Mouse (Mus musculus) layer of hippocampus, adult 6 months (tissue): ENCODE results near the gene Gm2431. TPM values are rescaled to one million over a fixed set of nuclear protein-coding genes. Genes with fewer than 3 reads are reported as not detected.

Experiments used
- long read RNA-seq, 2 experiments: library from polyadenylated mRNA; unstranded; transcript quantifications; one replicate each; pipeline ENCODE4 v2.0.0; 2019 to 2020
- polyA plus RNA-seq: library from polyadenylated mRNA; unstranded; fragments of <200 nt; fragmentation: Nextera tagmentation; gene quantifications from 2 replicates; pipeline ENCODE4 v1.2.3, GENCODE M21; 2021

The Gm2431 gene
- polyA plus RNA-seq: not detected in 2 replicates
- long read RNA-seq, experiment 1: 0 reads
- long read RNA-seq, experiment 2: 0 reads

DNA sequence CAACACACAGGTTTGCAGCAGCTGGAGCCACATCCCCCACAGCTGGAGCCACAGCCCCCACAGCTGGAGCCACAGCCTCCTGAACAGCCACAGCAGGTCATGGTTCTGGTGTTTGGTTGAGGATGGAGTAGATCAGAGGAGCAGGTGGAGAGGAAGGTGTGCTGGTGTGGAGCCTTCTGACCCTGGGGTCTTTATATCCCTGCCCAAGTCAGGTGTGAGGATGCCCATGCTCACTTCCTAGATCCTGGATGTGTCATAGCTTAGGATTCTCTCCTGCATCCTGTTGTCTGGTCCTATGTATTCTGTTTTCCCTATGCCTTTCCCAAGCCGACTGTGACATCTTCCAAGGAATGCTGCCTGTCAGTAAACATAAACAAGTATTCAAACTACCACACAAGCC, at the start of gene Gm2431:
Gene Gm2431, minus strand, starts transcription at position 101 of the 400 bp plus-strand sequence.

GRCm38 (mm10) chr7:142303249-142303648, 45.1 kb upstream of the Gm2431 start, which contains the start of gene Krtap5-4:
Gene Krtap5-4 (plus strand): TSS chr7:142303549.

GRCm38 (mm10) chr7:142297018-142297417, 38.9 kb upstream of the Gm2431 start, which contains the start of gene Krtap5-1:
Gene Krtap5-1 (minus strand): TSS chr7:142297118.

DNA sequence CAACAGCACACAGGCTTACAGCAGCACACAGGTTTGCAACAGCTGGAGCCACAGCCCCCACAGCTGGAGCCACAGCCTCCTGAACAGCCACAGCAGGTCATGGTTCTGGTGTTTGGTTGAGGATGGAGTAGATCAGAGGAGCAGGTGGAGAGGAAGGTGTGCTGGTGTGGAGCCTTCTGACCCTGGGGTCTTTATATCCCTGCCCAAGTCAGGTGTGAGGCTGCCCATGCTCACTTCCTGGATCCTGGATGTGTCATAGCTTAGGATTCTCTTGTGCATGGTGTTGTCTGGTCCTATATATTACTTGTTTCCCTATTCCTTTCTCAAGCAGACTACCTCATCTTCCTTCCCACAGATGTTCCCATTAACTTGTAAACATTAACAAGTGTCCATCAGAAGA, 16.1 kb upstream of the Gm2431 start, which contains the start of gene Gm4559:
Gene Gm4559, minus strand, starts transcription at position 101 of the 400 bp plus-strand sequence.

GRCm38 (mm10) chr7:142240978-142241377, 17.2 kb downstream of the Gm2431 start, which contains the start of gene Gm40460:
Gene Gm40460 (minus strand): TSS chr7:142241078.

GRCm38 (mm10) chr7:142229871-142230270, 28.3 kb downstream of the Gm2431 start, which contains the start of gene Krtap5-5:
Gene Krtap5-5 (minus strand): TSS chr7:142229971.

GRCm38 (mm10) chr7:142211559-142211958, 46.6 kb downstream of the Gm2431 start, which contains the start of gene Gm7579:
Gene Gm7579 (plus strand): TSS chr7:142211859.

Other genes starting within 250 kb of the Gm2431 start
- 42.0 and 42.7 TPM in 2 replicates for gene Mob2, start 197.3 kb downstream of the Gm2431 start, polyA plus RNA-seq
- 22.7 and 63.1 TPM in 2 replicates for gene Dusp8, start 162.5 kb downstream of the Gm2431 start, polyA plus RNA-seq
- not detected in 2 replicates for gene Gm45618, start 137.6 kb downstream of the Gm2431 start, polyA plus RNA-seq
- not detected in 2 replicates for gene Gm39115, start 122.3 kb downstream of the Gm2431 start, polyA plus RNA-seq
- gene Gm45337, start 113.7 kb downstream of the Gm2431 start, polyA plus RNA-seq: not detected in 2 replicates
- not detected in 2 replicates for gene Gm29735, start 101.2 kb downstream of the Gm2431 start, polyA plus RNA-seq
- not detected in 2 replicates for gene Gm4553, start 92.6 kb downstream of the Gm2431 start, polyA plus RNA-seq
- gene Krtap5-2, start 82.3 kb downstream of the Gm2431 start, polyA plus RNA-seq: not detected in 2 replicates
- not detected in 2 replicates for gene Gm10153, start 68.0 kb downstream of the Gm2431 start, polyA plus RNA-seq
- not detected in 2 replicates for gene Krtap5-3, start 57.0 kb downstream of the Gm2431 start, polyA plus RNA-seq
- gene Gm7579, start 46.5 kb downstream of the Gm2431 start, polyA plus RNA-seq: not detected in 2 replicates
- not detected in 2 replicates for gene Krtap5-5, start 28.4 kb downstream of the Gm2431 start, polyA plus RNA-seq
- not detected in 2 replicates for gene Gm40460, start 17.3 kb downstream of the Gm2431 start, polyA plus RNA-seq
- gene Gm4559, start 16.0 kb upstream of the Gm2431 start, polyA plus RNA-seq: not detected in 2 replicates
- not detected in 2 replicates for gene Krtap5-1, start 38.8 kb upstream of the Gm2431 start, polyA plus RNA-seq
- not detected in 2 replicates for gene Krtap5-4, start 45.2 kb upstream of the Gm2431 start, polyA plus RNA-seq
- gene Ifitm10, start 115.4 kb upstream of the Gm2431 start, polyA plus RNA-seq: 36.8 and 37.1 TPM in 2 replicates
- gene Gm49369, start 124.3 kb upstream of the Gm2431 start, polyA plus RNA-seq: 0.75 and 1.3 TPM in 2 replicates
- gene Ctsd, start 129.7 kb upstream of the Gm2431 start, polyA plus RNA-seq: 498 and 676 TPM in 2 replicates
- gene Syt8, start 176.5 kb upstream of the Gm2431 start, polyA plus RNA-seq: not detected in 2 replicates
- gene Tnni2, start 183.5 kb upstream of the Gm2431 start, polyA plus RNA-seq: 0.95 and 1.1 TPM in 2 replicates
- gene Lsp1, start 202.5 kb upstream of the Gm2431 start, polyA plus RNA-seq: 2.4 and 3.4 TPM in 2 replicates
- 0.19 and 0.25 TPM in 2 replicates for gene Tnnt3, start 240.5 kb upstream of the Gm2431 start, polyA plus RNA-seq